Mouse (Mus musculus) heart, embryonic 14.5 days (tissue): Measurements from ENCODE around the gene Metap1. TPM values are rescaled to one million over a fixed set of nuclear protein-coding genes. Genes with fewer than 3 reads are reported as not detected.
"Not testable (repeated sequence)": the region's sequence is repeated elsewhere in the genome, so short reads cannot be mapped to it uniquely, and the experiment has no call there.

Source experiments
- ATAC-seq: fragments of 200-750 bp; cut with Nextera tagmentation; 2 replicates; pipeline ENCODE4 v1.8.0; 2017; ENCODE audit warnings: low read depth, moderate TSS enrichment; ENCODE audit not compliant: insufficient number of reproducible peaks, insufficient read depth, low FRiP score
- H3K27ac ChIP-seq, 2 experiments: fragments of 200-500 bp in 1 of 2; fragments of 300-500 bp in 1 of 2; sonication (generic) in 1 of 2; replicated peaks in 1 of 2; 2 replicates each; pipeline ENCODE4 v1.5.1; 2012 to 2014; ENCODE audit warnings: low read depth in 2 of 2, low read length in 2 of 2, control low read depth in 1 of 2, mild to moderate bottlenecking in 1 of 2, mixed read lengths in 1 of 2; ENCODE audit not compliant: control insufficient read depth in 1 of 2, insufficient read depth in 1 of 2
- H3K27me3 ChIP-seq: fragments of 300-500 bp; sonication (generic); 2 replicates; pipeline ENCODE4 v1.6.1; 2014; ENCODE audit warnings: mild to moderate bottlenecking, low read length, control low read depth; ENCODE audit not compliant: control insufficient read depth, insufficient read depth
- H3K36me3 ChIP-seq: fragments of 300-500 bp; sonication (generic); 2 replicates; pipeline ENCODE4 v1.6.1; 2014; ENCODE audit warnings: mild to moderate bottlenecking, control low read depth, low read length, mixed read lengths; ENCODE audit not compliant: control insufficient read depth, insufficient read depth
- H3K4me1 ChIP-seq, 2 experiments: fragments of 200-500 bp in 1 of 2; fragments of 300-500 bp in 1 of 2; sonication (generic) in 1 of 2; 2 replicates each; pipeline ENCODE4 v1.6.1; 2012 to 2014; ENCODE audit warnings: low read length in 2 of 2, control low read depth in 1 of 2, mixed read lengths in 1 of 2; ENCODE audit not compliant: control insufficient read depth in 2 of 2, insufficient read depth in 2 of 2
- H3K4me2 ChIP-seq: fragments of 300-500 bp; sonication (generic); 2 replicates; pipeline ENCODE4 v1.6.1; 2014; ENCODE audit warnings: mild to moderate bottlenecking, low read length
- H3K4me3 ChIP-seq, 2 experiments: fragments of 200-500 bp in 1 of 2; fragments of 300-500 bp in 1 of 2; sonication (generic) in 1 of 2; 2 replicates each; pipeline ENCODE4 v1.5.1; 2012 to 2014; ENCODE audit warnings: low read length in 2 of 2, mild to moderate bottlenecking in 2 of 2, control low read depth in 1 of 2, low read depth in 1 of 2, moderate library complexity in 1 of 2; ENCODE audit not compliant: control insufficient read depth in 1 of 2, insufficient read depth in 1 of 2
- H3K9ac ChIP-seq: fragments of 300-500 bp; sonication (generic); 2 replicates; pipeline ENCODE4 v1.6.1; 2014; ENCODE audit warnings: mild to moderate bottlenecking, low read length
- H3K9me3 ChIP-seq: fragments of 300-500 bp; sonication (generic); 2 replicates; pipeline ENCODE4 v1.6.1; 2016; ENCODE audit warnings: low read length, control low read depth; ENCODE audit not compliant: control insufficient read depth
- whole genome bisulfite sequencing: fragments of 180-500 bp; shearing (Covaris S2); extraction: QIAGEN DNeasy Blood & Tissue Kit; methylation state at CpG from one replicate; pipeline ENCODE4 v1.1.7; 2014; 5-methylcytosine and 5-hydroxymethylcytosine counted together
- polyA plus RNA-seq: library from polyadenylated mRNA; unstranded; fragments of >200 nt; fragmentation: Nextera tagmentation; extraction: Ambion mirVana; gene quantifications from 2 replicates; pipeline ENCODE4 v1.2.1, GENCODE M21; 2014

Metap1 gene
- polyA plus RNA-seq, 1 experiment from 2014 or later: 46.1 TPM

DNA sequence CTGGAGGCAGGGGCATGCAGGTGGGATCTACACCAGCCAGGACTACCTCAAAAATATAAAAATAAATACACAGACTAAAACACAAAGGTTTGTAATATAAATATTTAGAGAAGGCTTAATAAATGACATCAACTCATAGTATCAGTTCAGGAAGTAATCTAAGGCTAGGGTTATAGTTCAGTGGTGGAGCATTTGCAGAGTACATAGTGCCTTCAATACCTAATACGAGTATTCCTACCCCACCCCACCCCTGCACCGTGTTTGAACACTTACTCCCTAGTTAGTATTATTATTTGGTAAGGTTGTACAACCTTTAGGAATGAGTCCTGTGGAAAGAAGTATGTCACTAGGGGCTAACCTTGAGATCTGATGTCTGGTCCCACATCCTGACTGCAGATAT lies 6.1 kb downstream of the Metap1 start:
- H3K4me2 ChIP-seq: no peak overlapping the region
- H3K9me3 ChIP-seq: 0 out of 2 replicates have a peak, but pooled peaks cover 3% of the 10 kb centered on the region
- no peak overlapping the region for H3K9ac ChIP-seq
- H3K4me3 ChIP-seq: no peak overlapping the region
- no peak overlapping the region for H3K27ac ChIP-seq
- peaks cover 48% of the 10 kb centered on the region for H3K36me3 ChIP-seq
- no peaks in the 10 kb centered on the region for H3K27me3 ChIP-seq
- no peak for ATAC-seq
- WGBS: 84% methylated on average over 2 of the region's 2 CpGs
- H3K4me1 ChIP-seq: peaks cover 0 to 23% of the 10 kb centered on the region in 2 experiments; a peak in 2 of 4 replicates

DNA sequence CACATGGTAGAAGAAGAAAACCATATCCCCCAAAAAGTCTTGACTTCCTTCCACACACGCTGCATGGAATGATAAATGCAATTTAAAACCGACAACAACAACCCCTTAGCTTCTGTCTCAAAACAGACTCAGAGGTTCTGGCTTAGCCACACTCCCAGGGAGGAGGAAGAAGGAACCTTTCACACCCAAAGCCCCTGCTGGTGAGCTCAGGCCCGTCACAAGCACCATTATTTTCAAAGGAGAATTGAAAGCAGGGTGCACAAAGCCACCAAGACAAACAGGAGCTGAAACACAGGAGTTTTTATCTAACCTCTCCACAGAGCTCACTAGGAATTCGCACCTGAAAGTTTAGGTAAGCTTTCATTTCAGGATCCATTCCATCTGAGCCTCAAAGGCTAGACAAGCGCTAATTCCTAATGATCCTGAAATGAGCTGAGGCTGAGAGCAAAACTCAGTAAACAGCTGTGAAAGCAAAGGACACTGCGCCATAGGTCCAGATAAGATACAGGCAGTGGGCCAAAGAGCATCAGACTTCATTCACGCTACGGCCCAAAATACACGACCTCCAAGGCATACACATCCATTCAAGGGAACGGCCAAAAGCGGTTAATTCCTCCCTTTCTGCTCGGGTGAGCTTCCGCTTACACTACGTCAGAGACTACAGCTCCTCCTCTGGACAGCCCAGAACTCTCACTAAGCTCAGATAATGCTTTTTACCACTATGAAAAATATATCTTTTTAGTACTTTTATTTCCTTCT lies 7.6 kb downstream of the Metap1 start:
- WGBS: 44% methylated on average over 14 of the region's 14 CpGs
- no peak for ATAC-seq
- H3K4me1 ChIP-seq: peaks cover 0 to 13% of the 10 kb centered on the region in 2 experiments; a peak in 1 of 4 replicates
- no peaks in the 10 kb centered on the region for H3K27me3 ChIP-seq
- 0 out of 4 replicates have a peak overlapping the region, but pooled peaks of 1 of the 2 experiments have one; percentile 24 for H3K27ac ChIP-seq
- H3K9me3 ChIP-seq: 0 out of 2 replicates have a peak, but pooled peaks cover 3% of the 10 kb centered on the region
- H3K4me3 ChIP-seq: no peak overlapping the region
- H3K4me2 ChIP-seq: peak overlapping the region; percentile 29; the same call in 1 of the 2 replicates
- H3K9ac ChIP-seq: 0 out of 2 replicates have a peak overlapping the region, but pooled peaks have one; percentile 16
- peaks cover 52% of the 10 kb centered on the region for H3K36me3 ChIP-seq

DNA sequence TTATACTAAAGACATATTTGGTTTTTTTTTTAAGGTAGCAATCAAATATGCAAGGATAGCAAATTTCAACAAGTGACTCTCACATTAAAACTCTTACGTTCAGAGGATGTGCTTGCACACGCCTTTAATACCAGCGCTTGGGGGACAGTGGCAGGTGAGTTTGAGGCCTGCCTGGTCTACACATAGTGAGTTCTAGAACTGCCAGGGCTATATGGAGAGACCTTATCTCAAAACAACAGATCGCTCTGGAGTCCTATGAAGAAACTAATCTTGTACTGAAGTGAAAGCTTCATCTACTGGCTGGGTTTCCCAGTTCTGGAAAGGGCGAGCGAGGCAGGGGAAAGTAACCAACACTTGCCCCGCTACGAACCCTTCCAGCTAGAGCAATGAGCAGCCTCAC lies 9.8 kb downstream of the Metap1 start:
- 89% methylated on average over 8 of the region's 8 CpGs for whole genome bisulfite sequencing

DNA sequence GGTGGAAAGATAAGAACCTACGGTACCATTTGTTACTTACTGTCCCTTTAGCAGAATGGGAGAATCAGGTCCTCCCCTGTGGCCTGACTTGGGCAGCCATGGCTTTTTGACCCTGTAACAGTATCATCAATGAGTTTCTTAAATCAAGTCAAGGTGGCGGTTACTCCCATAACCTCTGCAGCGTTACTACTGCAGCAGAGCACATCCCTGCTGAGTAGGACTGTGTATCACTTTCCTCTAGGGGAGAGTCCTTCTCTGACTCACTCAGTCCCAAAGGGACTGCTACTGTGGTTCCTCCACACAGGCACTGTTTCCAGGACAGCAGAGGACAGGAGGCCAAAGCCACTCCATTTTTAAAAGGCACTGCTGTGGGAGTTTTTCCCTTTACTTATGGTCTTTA lies 18.2 kb downstream of the Metap1 start:
- no peak overlapping the region for H3K4me2 ChIP-seq
- H3K36me3 ChIP-seq: peaks cover 86% of the 10 kb centered on the region
- no peaks in the 10 kb centered on the region for H3K9me3 ChIP-seq
- H3K4me3 ChIP-seq: no peak overlapping the region
- no peaks in the 10 kb centered on the region for H3K27me3 ChIP-seq
- WGBS: 73% methylated on average over 3 of the region's 3 CpGs
- ATAC-seq: no peak
- H3K4me1 ChIP-seq: no peaks in the 10 kb centered on the region
- no peak overlapping the region for H3K27ac ChIP-seq
- no peak overlapping the region for H3K9ac ChIP-seq

More for the DNA sequence above, 9.8 kb downstream of the Metap1 start:
- H3K4me3 ChIP-seq: no peak overlapping the region
- no peaks in the 10 kb centered on the region for H3K27me3 ChIP-seq
- H3K9ac ChIP-seq: no peak overlapping the region
- peaks cover 50% of the 10 kb centered on the region for H3K36me3 ChIP-seq
- H3K4me1 ChIP-seq: peaks cover 0 to 13% of the 10 kb centered on the region in 2 experiments; a peak in 1 of 4 replicates
- no peaks in the 10 kb centered on the region for H3K9me3 ChIP-seq
- H3K27ac ChIP-seq: no peak overlapping the region
- no peak overlapping the region for H3K4me2 ChIP-seq
- no peak for ATAC-seq

DNA sequence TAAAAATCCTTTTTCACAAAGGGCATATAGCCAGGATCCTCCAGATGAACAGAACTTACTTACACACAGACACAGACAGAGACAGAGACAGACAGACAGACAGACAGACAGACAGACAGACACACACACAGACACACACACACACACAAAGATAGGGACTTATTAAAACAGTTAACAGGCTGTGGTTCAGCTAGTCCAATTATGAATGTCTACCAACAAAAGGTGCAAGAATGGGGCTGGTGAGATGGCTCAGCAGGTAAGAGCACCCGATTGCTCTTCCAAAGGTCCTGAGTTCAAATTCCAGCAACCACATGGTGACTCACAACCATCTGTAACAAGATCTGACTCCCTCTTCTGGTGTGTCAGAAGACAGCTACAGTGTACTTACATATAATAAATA lies 22.7 kb downstream of the Metap1 start:
- ATAC-seq, H3K4me2 ChIP-seq, H3K9ac ChIP-seq, H3K27ac ChIP-seq, H3K9me3 ChIP-seq, H3K4me1 ChIP-seq, H3K4me3 ChIP-seq, H3K27me3 ChIP-seq: not testable (repeated sequence)
- WGBS: 100% methylated on average over 1 of the region's 1 CpGs
- H3K36me3 ChIP-seq: peaks cover 93% of the 10 kb centered on the region

DNA sequence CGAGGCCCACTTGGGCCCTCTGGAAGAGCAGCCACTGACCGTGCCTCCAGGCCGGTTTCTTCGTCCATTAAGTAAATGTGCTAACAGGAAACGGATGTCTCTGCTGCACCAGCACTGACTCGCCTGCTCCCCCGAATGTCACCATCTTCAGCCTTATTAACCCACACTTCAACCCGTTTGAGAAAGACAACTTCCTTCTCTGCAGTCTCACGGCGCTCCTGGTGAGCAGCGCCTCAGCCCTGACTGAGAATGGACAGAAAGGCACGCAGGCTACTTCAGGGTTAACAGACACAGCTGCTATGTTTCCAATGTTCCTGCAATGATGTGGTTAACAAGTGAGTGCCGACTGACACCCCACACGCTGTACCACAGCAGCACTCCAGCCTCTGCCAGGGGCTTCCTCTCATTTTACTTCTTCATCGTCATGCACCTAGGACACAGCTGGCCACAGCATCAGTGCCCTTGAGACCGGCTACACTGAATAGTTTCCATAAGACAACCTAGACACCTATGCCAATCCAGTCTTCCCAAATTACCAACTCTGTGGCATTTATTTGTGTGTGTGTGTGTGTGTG lies 24.7 kb downstream of the Metap1 start:
- Histone ChIP-seq H3K4me3 (no peak overlapping the region), H3K27me3 (no peaks in the 10 kb centered on the region), H3K4me1 (no peaks in the 10 kb centered on the region), H3K9me3 (no peaks in the 10 kb centered on the region), H3K4me2 (no peak overlapping the region), H3K36me3 (peaks cover 95% of the 10 kb centered on the region), H3K27ac (no peak overlapping the region), H3K9ac (no peak overlapping the region)
- 73% methylated on average over 16 of the region's 16 CpGs for WGBS
- no peak for ATAC-seq

DNA sequence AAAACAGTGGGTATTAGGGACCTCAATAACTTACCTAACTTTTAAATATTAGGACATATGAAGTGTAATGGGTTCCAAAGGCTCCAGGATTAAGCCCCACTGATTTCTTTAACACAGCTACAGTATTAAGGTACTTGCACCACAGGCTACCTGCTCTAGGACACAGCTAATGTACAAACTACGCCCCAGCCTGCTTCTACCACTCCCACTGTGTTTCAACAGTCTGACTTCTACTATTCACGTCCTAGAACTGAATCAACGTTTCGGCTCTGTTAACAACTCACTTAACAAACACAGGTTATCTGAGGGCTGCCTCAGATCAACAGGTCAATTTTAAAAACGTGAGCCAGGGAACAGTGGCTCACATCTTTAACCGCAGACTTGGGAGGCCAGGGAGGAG lies 25.5 kb downstream of the Metap1 start:
- Histone ChIP-seq H3K27me3 (no peaks in the 10 kb centered on the region), H3K4me2 (no peak overlapping the region), H3K4me3 (no peak overlapping the region), H3K9ac (no peak overlapping the region), H3K36me3 (peaks cover 94% of the 10 kb centered on the region), H3K27ac (no peak overlapping the region), H3K9me3 (no peaks in the 10 kb centered on the region), H3K4me1 (no peaks in the 10 kb centered on the region)
- no peak for ATAC-seq
- WGBS: 75% methylated on average over 6 of the region's 6 CpGs
